14 mouse cellular contexts compared by ENCODE assay signal in genomic region chr3:84936252-84936651, GRCm38 (mm10).
DNase-seq lines count a peak whose midpoint lies in the region; ATAC-seq and TF ChIP-seq lines count a peak whose summit lies in the region.
"Had no signal": no experiment of that assay in that cellular context is flagged by ENCODE, and none has a peak within 500 bp of the region (broad histone marks: within the 10 kb centered on the region; RNA-seq: fewer than 3 reads in every experiment).

No protein-coding gene starts in this region.

- no peaks in the 10 kb centered on the region for H3K9me3 ChIP-seq in hindbrain, embryonic 14.5 days (ENCODE audit: control insufficient read depth, low read length)
- no peaks in the 10 kb centered on the region for H3K9me3 ChIP-seq in hindbrain, embryonic 12.5 days (replicated peaks)
- no peaks in the 10 kb centered on the region for H3K9me3 ChIP-seq in midbrain, postnatal 0 days (ENCODE audit: low read length)
- H3K9me3 ChIP-seq in midbrain, embryonic 13.5 days: no peaks in the 10 kb centered on the region
- H3K9me3 ChIP-seq: neural tube, embryonic 13.5 days had no signal

- no peak overlapping the region for H3K4me2 ChIP-seq in hindbrain, embryonic 14.5 days (replicated peaks)
- no peak overlapping the region for H3K4me2 ChIP-seq in hindbrain, embryonic 12.5 days (replicated peaks)
- H3K4me2 ChIP-seq in midbrain, postnatal 0 days (ENCODE audit: low read depth, low read length, poor library complexity, severe bottlenecking): no peak overlapping the region
- no peak overlapping the region for H3K4me2 ChIP-seq in midbrain, embryonic 13.5 days (replicated peaks)
- H3K4me2 ChIP-seq: neural tube, embryonic 13.5 days had no signal

- WGBS in hindbrain, embryonic 14.5 days: 58% methylated on average over 2 of the region's 2 CpGs
- 57% methylated on average over 2 of the region's 2 CpGs for WGBS in hindbrain, embryonic 12.5 days
- WGBS in midbrain, postnatal 0 days: 40% methylated on average over 2 of the region's 2 CpGs
- 41% methylated on average over 2 of the region's 2 CpGs for WGBS in midbrain, embryonic 13.5 days

- H3K36me3 ChIP-seq in hindbrain, embryonic 14.5 days (replicated peaks; ENCODE audit: control insufficient read depth, insufficient read depth): no peaks in the 10 kb centered on the region
- H3K36me3 ChIP-seq in hindbrain, embryonic 12.5 days: no peaks in the 10 kb centered on the region
- H3K36me3 ChIP-seq in midbrain, postnatal 0 days (ENCODE audit: insufficient read depth, low read length): no peaks in the 10 kb centered on the region
- no peaks in the 10 kb centered on the region for H3K36me3 ChIP-seq in midbrain, embryonic 13.5 days
- H3K36me3 ChIP-seq: neural tube, embryonic 13.5 days had no signal

- H3K9ac ChIP-seq in hindbrain, embryonic 14.5 days: no peak overlapping the region
- no peak overlapping the region for H3K9ac ChIP-seq in hindbrain, embryonic 12.5 days
- H3K9ac ChIP-seq in midbrain, postnatal 0 days (replicated peaks; ENCODE audit: low read length, poor library complexity, severe bottlenecking): no peak overlapping the region
- no peak overlapping the region for H3K9ac ChIP-seq in midbrain, embryonic 13.5 days (replicated peaks)
- H3K9ac ChIP-seq: neural tube, embryonic 13.5 days had no signal

- peak; percentile 29 for DNase-seq in CD4-positive, CD25-positive, alpha-beta regulatory T cell, adult 2 months (ENCODE audit: low read depth, low spot score)
- DNase-seq in hindbrain, embryonic 14.5 days (ENCODE audit: low spot score): peak; percentile 80
- peak; percentile 73 for DNase-seq in midbrain, postnatal 0 days (ENCODE audit: low spot score)
- no peak for DNase-seq in urinary bladder, postnatal 25 days (ENCODE audit: low spot score)
- DNase-seq in left cerebral cortex, adult 9 months (ENCODE audit: low spot score in 2 of 2): no peak
- DNase-seq: adrenal gland, postnatal 25 days; cerebellum, adult 9-11 months; gastrocnemius, postnatal 25 days; heart, postnatal 14 days; liver had no signal

- peaks cover 14% of the 10 kb centered on the region for H3K4me1 ChIP-seq in hindbrain, embryonic 14.5 days (replicated peaks; ENCODE audit: control insufficient read depth, insufficient read depth, low read length)
- H3K4me1 ChIP-seq in hindbrain, embryonic 12.5 days: peaks cover 11% of the 10 kb centered on the region
- peaks cover 6% of the 10 kb centered on the region; the same call in 1 of the 2 replicates for H3K4me1 ChIP-seq in midbrain, postnatal 0 days (ENCODE audit: insufficient read depth, low read length)
- peaks cover 21% of the 10 kb centered on the region for H3K4me1 ChIP-seq in midbrain, embryonic 13.5 days (replicated peaks)

- no peaks in the 10 kb centered on the region for H3K27me3 ChIP-seq in hindbrain, embryonic 14.5 days (ENCODE audit: control insufficient read depth, insufficient read depth, low read length)
- H3K27me3 ChIP-seq in hindbrain, embryonic 12.5 days: no peaks in the 10 kb centered on the region
- no peaks in the 10 kb centered on the region for H3K27me3 ChIP-seq in midbrain, postnatal 0 days (ENCODE audit: insufficient read depth, low read length)
- H3K27me3 ChIP-seq in midbrain, embryonic 13.5 days: no peaks in the 10 kb centered on the region
- H3K27me3 ChIP-seq: neural tube, embryonic 13.5 days had no signal

- H3K27ac ChIP-seq in hindbrain, embryonic 14.5 days: no peak overlapping the region
- H3K27ac ChIP-seq in hindbrain, embryonic 12.5 days: no peak overlapping the region
- no peak overlapping the region for H3K27ac ChIP-seq in midbrain, postnatal 0 days (ENCODE audit: low read depth, low read length)
- no peak overlapping the region for H3K27ac ChIP-seq in midbrain, embryonic 13.5 days

- no peak for ATAC-seq in CD4-positive, CD25-positive, alpha-beta regulatory T cell, adult 4 months
- no peak for ATAC-seq in hindbrain, embryonic 14.5 days (ENCODE audit: low FRiP score)
- no peak for ATAC-seq in hindbrain, embryonic 12.5 days (ENCODE audit: low FRiP score)
- no peak for ATAC-seq in midbrain, postnatal 0 days (ENCODE audit: low FRiP score)
- ATAC-seq in midbrain, embryonic 13.5 days: no peak

- no peak overlapping the region for H3K4me3 ChIP-seq in hindbrain, embryonic 14.5 days (replicated peaks; ENCODE audit: low read length)
- H3K4me3 ChIP-seq in hindbrain, embryonic 12.5 days: no peak overlapping the region
- H3K4me3 ChIP-seq in midbrain, postnatal 0 days (ENCODE audit: low read depth, low read length): no peak overlapping the region
- H3K4me3 ChIP-seq in midbrain, embryonic 13.5 days (replicated peaks): no peak overlapping the region
- H3K4me3 ChIP-seq: neural tube, embryonic 13.5 days had no signal

- TF ChIP-seq CTCF in midbrain, postnatal 0 days (IDR thresholded peaks at IDR 0.05): peak; percentile 79

Comparison
In these comparisons a context has a peak if more than half of its experiments do, and no peak if none do; other contexts are left out.
1. DNase-seq: peak in CD4-positive, CD25-positive, alpha-beta regulatory T cell, adult 2 months (single experiment), hindbrain, embryonic 14.5 days (single experiment) and midbrain, postnatal 0 days (single experiment); none in urinary bladder, postnatal 25 days (single experiment) and left cerebral cortex, adult 9 months (0 of 2).